ENCODE assay signal across 17 mouse cellular contexts in the genomic region with DNA sequence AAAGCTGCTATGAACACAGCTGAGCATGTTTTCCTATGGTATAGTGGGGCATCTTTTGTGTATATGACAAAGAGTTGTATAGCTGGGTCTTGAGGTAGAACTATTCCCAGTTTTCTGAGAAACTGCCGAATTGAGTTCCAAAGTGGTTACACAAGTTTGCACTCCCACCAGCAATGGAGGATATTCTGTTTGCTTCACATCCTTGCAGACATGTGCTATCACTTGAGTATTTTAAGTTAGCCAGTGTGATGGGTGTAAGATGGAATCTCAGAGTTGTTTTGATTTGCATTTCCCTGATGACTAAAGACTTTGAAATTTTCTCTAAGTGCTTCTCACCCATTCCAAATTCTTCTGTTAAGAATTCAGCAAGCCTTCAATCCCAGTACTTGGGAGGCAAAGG.
"Had no signal": no experiment of that assay in that cellular context is flagged by ENCODE, and none has a peak within 500 bp of the region (broad histone marks: within the 10 kb centered on the region; RNA-seq: fewer than 3 reads in every experiment).

No protein-coding gene starts in this region.

- ATAC-seq: liver, embryonic 12.5 days; liver, postnatal 0 days; lung, postnatal 0 days; midbrain, embryonic 13.5 days; midbrain, embryonic 15.5 days; midbrain, embryonic 16.5 days had no signal

- DNase-seq: left cerebral cortex, postnatal 4 days; liver; liver, embryonic 13.5 days; liver, postnatal 0 days; lung, adult 18-20 months; lung, adult 2 months; lung, embryonic 14.5 days; lung, postnatal 10 days; lung, postnatal 14 days; lung, postnatal 36 days; lung, postnatal 4 days; midbrain, embryonic 14.5 days had no signal
